Comparison of ENCODE assay signal across 20 mouse cellular contexts in the genomic region with DNA sequence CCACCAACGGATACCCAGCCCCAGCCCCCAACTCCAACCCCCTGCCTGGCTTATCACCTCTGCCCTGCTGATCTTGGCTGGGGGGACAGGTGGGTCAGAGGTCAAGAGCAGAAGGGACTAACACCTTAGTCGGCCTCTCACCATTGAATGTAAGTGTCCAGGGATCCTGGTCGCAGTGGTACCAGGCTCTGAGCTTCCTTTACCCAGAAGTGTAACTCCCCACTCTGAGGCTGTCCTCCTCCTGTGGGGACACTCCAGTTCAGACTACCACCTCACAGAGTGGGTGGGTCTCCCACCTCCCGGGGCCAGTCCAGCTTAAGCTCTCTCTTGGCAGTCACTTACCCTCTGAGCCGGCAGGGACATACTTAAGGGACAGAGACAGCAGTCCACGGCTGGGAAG. TPM values are rescaled to one million over a fixed set of nuclear protein-coding genes. Genes with fewer than 3 reads are reported as not detected.
"Had no signal": no experiment of that assay in that cellular context is flagged by ENCODE, and none has a peak within 500 bp of the region (broad histone marks: within the 10 kb centered on the region; RNA-seq: fewer than 3 reads in every experiment).

No protein-coding gene starts in this region.

- DNase-seq: retina, postnatal 1 day; right cerebral cortex, adult 18-20 months; right cerebral cortex, postnatal 14 days; right cerebral cortex, postnatal 25 days; right cerebral cortex, postnatal 4 days; spleen, adult 18-20 months; thymus, adult 18-20 months; thymus, adult 2 months; thymus, postnatal 14 days; thymus, postnatal 25 days; thymus, postnatal 36 days; thymus, postnatal 4 days had no signal

- H3K4me3 ChIP-seq: neural tube, embryonic 13.5 days; neural tube, embryonic 15.5 days; stomach, embryonic 15.5 days had no signal

- H3K9ac ChIP-seq: neural tube, embryonic 13.5 days; neural tube, embryonic 15.5 days; stomach, embryonic 15.5 days had no signal

- H3K4me2 ChIP-seq: neural tube, embryonic 13.5 days; neural tube, embryonic 15.5 days; stomach, embryonic 15.5 days had no signal

- H3K27ac ChIP-seq: neural tube, embryonic 13.5 days; neural tube, embryonic 15.5 days; stomach, embryonic 15.5 days; stomach, postnatal 0 days had no signal

- H3K36me3 ChIP-seq: neural tube, embryonic 13.5 days; neural tube, embryonic 15.5 days; stomach, embryonic 15.5 days had no signal

- H3K9me3 ChIP-seq: neural tube, embryonic 13.5 days; neural tube, embryonic 15.5 days; stomach, embryonic 15.5 days had no signal

RNA-seq across cellular contexts. Expression of a gene that starts 43.1 kb away (rescaled TPM):
- total RNA-seq: neutrophil, adult 5-6 weeks had no signal
- polyA plus RNA-seq: small intestine, adult 2 months; stomach, embryonic 14.5 days; thymus, adult 2 months; thymus, postnatal 0 days had no signal
